Mouse (Mus musculus): ENCODE results near the gene Sh3bp1. TPM values are rescaled to one million over a fixed set of nuclear protein-coding genes. Genes with fewer than 3 reads are reported as not detected.
A peak's percentile ranks its signal among the peaks of the same experiment; 100 is the strongest.

Sh3bp1 gene
- total RNA-seq, 1 experiment: 10.5 TPM

DNA sequence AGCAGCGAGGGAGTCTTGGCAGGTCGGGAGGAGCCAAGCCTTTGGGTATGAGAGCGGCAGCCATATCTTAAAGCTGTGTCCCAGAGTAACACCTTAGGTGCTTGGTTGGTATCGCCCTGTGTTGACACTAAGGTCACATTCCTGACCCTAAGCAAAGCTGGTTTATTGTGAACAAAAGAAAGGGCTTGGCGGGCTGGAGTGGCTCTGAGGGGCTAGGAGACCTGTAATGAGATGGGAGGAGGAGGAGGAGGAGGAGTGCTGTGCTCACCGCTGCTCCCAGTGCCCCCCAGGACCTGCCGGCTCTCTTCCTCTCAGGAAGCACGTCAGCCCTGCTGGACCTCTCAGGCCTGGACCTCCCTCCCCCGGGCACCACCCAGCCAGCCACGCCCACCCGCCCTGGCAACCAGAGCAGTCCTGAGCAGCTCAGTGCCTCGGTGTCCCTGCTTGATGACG lies 10.1 kb upstream of the Sh3bp1 start:
- H3K27ac ChIP-seq (ENCODE audit: insufficient read depth, low read depth, low read length, poor library complexity, severe bottlenecking): no peak overlapping the region

GRCm38 (mm10) chr15:78892440-78892839 lies 7.1 kb upstream of the Sh3bp1 start:
- peaks cover 10 to 35% of the 10 kb centered on the region in 2 experiments for H3K4me1 ChIP-seq (ENCODE audit: control insufficient read depth in 2 of 2, insufficient read depth in 2 of 2, low read length in 2 of 2, poor library complexity in 1 of 2)

More for the DNA sequence above, 10.1 kb upstream of the Sh3bp1 start:
- in situ Hi-C loops (cut with MboI; ENCODE audit: low sequenced_read_pairs in 2 of 2, unreplicated experiment in 2 of 2): no loop called here
- Histone ChIP-seq H3K9me3 (ENCODE audit: control insufficient read depth, insufficient read depth, low read depth, low read length) (no peaks in the 10 kb centered on the region), H3K4me3 (ENCODE audit: insufficient read depth in 1 of 2, low read depth in 1 of 2, low read length in 2 of 2, poor library complexity in 1 of 2, severe bottlenecking in 1 of 2) (no peak overlapping the region), H3K9ac (ENCODE audit: insufficient read depth, low read depth, low read length, poor library complexity, severe bottlenecking) (peak overlapping the region; percentile 4; the same call in 1 of the 2 replicates), H3K4me1 (ENCODE audit: control insufficient read depth in 2 of 2, insufficient read depth in 2 of 2, low read length in 2 of 2, poor library complexity in 1 of 2) (peaks cover 0 to 13% of the 10 kb centered on the region in 2 experiments; a peak in 2 of 4 replicates), H3K36me3 (ENCODE audit: control insufficient read depth, insufficient read depth, low read length, poor library complexity, severe bottlenecking) (peaks cover 57% of the 10 kb centered on the region)
- no peak for DNase-seq (ENCODE audit: low read depth, low spot score)
- TF ChIP-seq ZC3H11A (IDR thresholded peaks at IDR 0.05; ENCODE audit: borderline replicate concordance, low read depth, low read length): no peak
- no peak for TF ChIP-seq CHD2 (IDR thresholded peaks at IDR 0.05; ENCODE audit: low read depth, low read length)
- no peak for TF ChIP-seq ZNF384 (IDR thresholded peaks at IDR 0.05; ENCODE audit: low read depth, low read length)
- no peak for TF ChIP-seq HCFC1 (IDR thresholded peaks at IDR 0.05; ENCODE audit: borderline replicate concordance, insufficient read depth, low read length)
- TF ChIP-seq MAFK (IDR thresholded peaks at IDR 0.05; ENCODE audit: insufficient read depth, low read depth, low read length): no peak

DNA sequence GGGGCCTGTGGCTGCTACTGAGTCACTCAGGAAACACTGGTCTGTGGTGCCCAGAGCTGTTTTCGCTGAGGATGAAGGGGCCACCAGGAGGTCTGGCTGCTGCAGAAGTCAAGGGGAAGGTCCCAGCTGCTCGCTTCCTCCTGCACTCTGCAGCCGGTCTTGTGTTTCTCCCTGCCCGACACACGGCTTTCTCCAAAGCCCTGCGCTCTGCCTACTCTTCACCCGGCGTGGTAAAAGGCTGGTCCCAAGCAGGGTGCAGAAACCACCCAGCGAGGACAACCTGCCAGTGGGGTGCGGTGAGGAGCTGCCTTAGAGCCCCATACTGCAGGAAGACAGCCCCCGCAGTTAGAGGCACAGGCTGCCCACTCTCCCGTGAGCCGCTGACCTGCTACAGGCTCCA lies 4.8 kb upstream of the Sh3bp1 start:
- H3K4me3 ChIP-seq (ENCODE audit: insufficient read depth in 1 of 2, low read depth in 1 of 2, low read length in 2 of 2, poor library complexity in 1 of 2, severe bottlenecking in 1 of 2): no peak overlapping the region
- H3K9me3 ChIP-seq (ENCODE audit: control insufficient read depth, insufficient read depth, low read depth, low read length): no peaks in the 10 kb centered on the region
- H3K27ac ChIP-seq (ENCODE audit: insufficient read depth, low read depth, low read length, poor library complexity, severe bottlenecking): no peak overlapping the region
- in situ Hi-C loops (cut with MboI; ENCODE audit: low sequenced_read_pairs in 2 of 2, unreplicated experiment in 2 of 2): no loop called here
- TF ChIP-seq HCFC1 (IDR thresholded peaks at IDR 0.05; ENCODE audit: borderline replicate concordance, insufficient read depth, low read length): no peak
- no peak for TF ChIP-seq ZNF384 (IDR thresholded peaks at IDR 0.05; ENCODE audit: low read depth, low read length)
- TF ChIP-seq CHD2 (IDR thresholded peaks at IDR 0.05; ENCODE audit: low read depth, low read length): no peak
- no peak for TF ChIP-seq ZC3H11A (IDR thresholded peaks at IDR 0.05; ENCODE audit: borderline replicate concordance, low read depth, low read length)
- no peak for TF ChIP-seq MAFK (IDR thresholded peaks at IDR 0.05; ENCODE audit: insufficient read depth, low read depth, low read length)
- H3K9ac ChIP-seq (ENCODE audit: insufficient read depth, low read depth, low read length, poor library complexity, severe bottlenecking): peak overlapping the region; percentile 11; the same call in 1 of the 2 replicates
- no peak for DNase-seq (ENCODE audit: low read depth, low spot score)
- peaks cover 34% of the 10 kb centered on the region for H3K36me3 ChIP-seq (ENCODE audit: control insufficient read depth, insufficient read depth, low read length, poor library complexity, severe bottlenecking)
- H3K4me1 ChIP-seq (ENCODE audit: control insufficient read depth in 2 of 2, insufficient read depth in 2 of 2, low read length in 2 of 2, poor library complexity in 1 of 2): peaks cover 13 to 36% of the 10 kb centered on the region in 2 experiments

More at GRCm38 (mm10) chr15:78892440-78892839, 7.1 kb upstream of the Sh3bp1 start:
- H3K4me3 ChIP-seq (ENCODE audit: insufficient read depth in 1 of 2, low read depth in 1 of 2, low read length in 2 of 2, poor library complexity in 1 of 2, severe bottlenecking in 1 of 2): no peak overlapping the region
- no peak overlapping the region for H3K9ac ChIP-seq (ENCODE audit: insufficient read depth, low read depth, low read length, poor library complexity, severe bottlenecking)
- no peak for DNase-seq (ENCODE audit: low read depth, low spot score)
- in situ Hi-C loops (cut with MboI; ENCODE audit: low sequenced_read_pairs in 2 of 2, unreplicated experiment in 2 of 2): no loop called here
- TF ChIP-seq HCFC1 (IDR thresholded peaks at IDR 0.05; ENCODE audit: borderline replicate concordance, insufficient read depth, low read length): no peak
- no peak for TF ChIP-seq ZC3H11A (IDR thresholded peaks at IDR 0.05; ENCODE audit: borderline replicate concordance, low read depth, low read length)
- no peak for TF ChIP-seq MAFK (IDR thresholded peaks at IDR 0.05; ENCODE audit: insufficient read depth, low read depth, low read length)
- TF ChIP-seq CHD2 (IDR thresholded peaks at IDR 0.05; ENCODE audit: low read depth, low read length): no peak
- TF ChIP-seq ZNF384 (IDR thresholded peaks at IDR 0.05; ENCODE audit: low read depth, low read length): no peak
- peaks cover 47% of the 10 kb centered on the region for H3K36me3 ChIP-seq (ENCODE audit: control insufficient read depth, insufficient read depth, low read length, poor library complexity, severe bottlenecking)
- H3K27ac ChIP-seq (ENCODE audit: insufficient read depth, low read depth, low read length, poor library complexity, severe bottlenecking): no peak overlapping the region
- H3K9me3 ChIP-seq (ENCODE audit: control insufficient read depth, insufficient read depth, low read depth, low read length): no peaks in the 10 kb centered on the region

DNA sequence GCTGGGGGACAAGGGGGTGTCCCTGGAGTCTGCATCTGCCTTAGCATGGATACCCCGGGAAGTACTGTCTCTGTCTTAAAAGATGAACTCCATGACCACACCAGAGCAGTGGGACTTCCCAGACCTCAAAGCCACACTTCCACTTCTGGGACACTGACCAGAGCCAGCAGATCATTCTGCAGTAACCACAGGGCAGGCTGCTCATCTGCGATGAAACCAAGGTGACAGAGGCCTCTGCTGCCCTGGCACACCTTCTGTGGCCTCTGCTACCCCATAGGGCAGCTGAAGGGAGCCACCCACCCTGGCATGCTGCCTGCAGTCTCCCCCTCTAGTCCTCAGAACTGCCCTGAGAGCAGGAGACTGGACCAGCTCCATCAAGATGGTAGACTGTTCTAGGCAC lies 3.8 kb upstream of the Sh3bp1 start:
- H3K4me3 ChIP-seq (ENCODE audit: insufficient read depth in 1 of 2, low read depth in 1 of 2, low read length in 2 of 2, poor library complexity in 1 of 2, severe bottlenecking in 1 of 2): no peak overlapping the region
- H3K36me3 ChIP-seq (ENCODE audit: control insufficient read depth, insufficient read depth, low read length, poor library complexity, severe bottlenecking): peaks cover 29% of the 10 kb centered on the region
- no peak overlapping the region for H3K9ac ChIP-seq (ENCODE audit: insufficient read depth, low read depth, low read length, poor library complexity, severe bottlenecking)
- in situ Hi-C loops (cut with MboI; ENCODE audit: low sequenced_read_pairs in 2 of 2, unreplicated experiment in 2 of 2): no loop called here
- peaks cover 13 to 38% of the 10 kb centered on the region in 2 experiments for H3K4me1 ChIP-seq (ENCODE audit: control insufficient read depth in 2 of 2, insufficient read depth in 2 of 2, low read length in 2 of 2, poor library complexity in 1 of 2)
- H3K9me3 ChIP-seq (ENCODE audit: control insufficient read depth, insufficient read depth, low read depth, low read length): no peaks in the 10 kb centered on the region
- no peak for DNase-seq (ENCODE audit: low read depth, low spot score)
- peak overlapping the region; percentile 45 for H3K27ac ChIP-seq (ENCODE audit: insufficient read depth, low read depth, low read length, poor library complexity, severe bottlenecking)
- no peak for TF ChIP-seq MAFK (IDR thresholded peaks at IDR 0.05; ENCODE audit: insufficient read depth, low read depth, low read length)
- no peak for TF ChIP-seq ZC3H11A (IDR thresholded peaks at IDR 0.05; ENCODE audit: borderline replicate concordance, low read depth, low read length)
- TF ChIP-seq ZNF384 (IDR thresholded peaks at IDR 0.05; ENCODE audit: low read depth, low read length): no peak
- TF ChIP-seq CHD2 (IDR thresholded peaks at IDR 0.05; ENCODE audit: low read depth, low read length): no peak
- TF ChIP-seq HCFC1 (IDR thresholded peaks at IDR 0.05; ENCODE audit: borderline replicate concordance, insufficient read depth, low read length): no peak

Measured in ES-E14 (cell line).